Mouse (Mus musculus): ENCODE measurements around the gene Rgs6. TPM values are rescaled to one million over a fixed set of nuclear protein-coding genes. Genes with fewer than 3 reads are reported as not detected.

The Rgs6 gene
- total RNA-seq, 1 experiment from 2014 or later: not detected

GRCm38 (mm10) chr12:83098646-83099371, 510.7 kb downstream of the Rgs6 start:
- ATAC-seq (ENCODE audit: extremely low read depth, insufficient number of reproducible peaks, low FRiP score, poor library complexity, severe bottlenecking): no peak

- no peak for ATAC-seq (ENCODE audit: extremely low read depth, insufficient number of reproducible peaks, low FRiP score, poor library complexity, severe bottlenecking)
Measured at GRCm38 (mm10) chr12:83099920-83100319, 511.8 kb downstream of the Rgs6 start.

- ATAC-seq (ENCODE audit: extremely low read depth, insufficient number of reproducible peaks, low FRiP score, poor library complexity, severe bottlenecking): no peak
Measured at GRCm38 (mm10) chr12:83100413-83100812, 512.3 kb downstream of the Rgs6 start.

GRCm38 (mm10) chr12:83100848-83101247, 512.8 kb downstream of the Rgs6 start:
- ATAC-seq (ENCODE audit: extremely low read depth, insufficient number of reproducible peaks, low FRiP score, poor library complexity, severe bottlenecking): no peak

GRCm38 (mm10) chr12:83105514-83106119, 517.5 kb downstream of the Rgs6 start:
- no peak for ATAC-seq (ENCODE audit: extremely low read depth, insufficient number of reproducible peaks, low FRiP score, poor library complexity, severe bottlenecking)

GRCm38 (mm10) chr12:83106120-83106517, 518.0 kb downstream of the Rgs6 start:
- ATAC-seq (ENCODE audit: extremely low read depth, insufficient number of reproducible peaks, low FRiP score, poor library complexity, severe bottlenecking): no peak

GRCm38 (mm10) chr12:83109486-83109885, 521.4 kb downstream of the Rgs6 start:
- ATAC-seq (ENCODE audit: extremely low read depth, insufficient number of reproducible peaks, low FRiP score, poor library complexity, severe bottlenecking): no peak

GRCm38 (mm10) chr12:83109891-83110630, 522.0 kb downstream of the Rgs6 start:
- no peak for ATAC-seq (ENCODE audit: extremely low read depth, insufficient number of reproducible peaks, low FRiP score, poor library complexity, severe bottlenecking)

GRCm38 (mm10) chr12:83110711-83111110, 522.6 kb downstream of the Rgs6 start:
- no peak for ATAC-seq (ENCODE audit: extremely low read depth, insufficient number of reproducible peaks, low FRiP score, poor library complexity, severe bottlenecking)

GRCm38 (mm10) chr12:83112283-83112682, 524.2 kb downstream of the Rgs6 start:
- no peak for ATAC-seq (ENCODE audit: extremely low read depth, insufficient number of reproducible peaks, low FRiP score, poor library complexity, severe bottlenecking)

- ATAC-seq (ENCODE audit: extremely low read depth, insufficient number of reproducible peaks, low FRiP score, poor library complexity, severe bottlenecking): no peak
Measured at GRCm38 (mm10) chr12:83112901-83113628, 525.0 kb downstream of the Rgs6 start.

GRCm38 (mm10) chr12:83113971-83114370, 525.9 kb downstream of the Rgs6 start:
- ATAC-seq (ENCODE audit: extremely low read depth, insufficient number of reproducible peaks, low FRiP score, poor library complexity, severe bottlenecking): no peak

- no peak for ATAC-seq (ENCODE audit: extremely low read depth, insufficient number of reproducible peaks, low FRiP score, poor library complexity, severe bottlenecking)
Measured at GRCm38 (mm10) chr12:83114396-83115053, 526.4 kb downstream of the Rgs6 start.

- no peak for ATAC-seq (ENCODE audit: extremely low read depth, insufficient number of reproducible peaks, low FRiP score, poor library complexity, severe bottlenecking)
Measured at GRCm38 (mm10) chr12:83124111-83124510, 536.0 kb downstream of the Rgs6 start.

GRCm38 (mm10) chr12:83125284-83125683, 537.2 kb downstream of the Rgs6 start:
- no peak for ATAC-seq (ENCODE audit: extremely low read depth, insufficient number of reproducible peaks, low FRiP score, poor library complexity, severe bottlenecking)

GRCm38 (mm10) chr12:83126923-83127322, 538.8 kb downstream of the Rgs6 start:
- no peak for ATAC-seq (ENCODE audit: extremely low read depth, insufficient number of reproducible peaks, low FRiP score, poor library complexity, severe bottlenecking)

- no peak for ATAC-seq (ENCODE audit: extremely low read depth, insufficient number of reproducible peaks, low FRiP score, poor library complexity, severe bottlenecking)
Measured at GRCm38 (mm10) chr12:83127955-83128354, 539.9 kb downstream of the Rgs6 start.

GRCm38 (mm10) chr12:83128606-83129005, 540.5 kb downstream of the Rgs6 start:
- ATAC-seq (ENCODE audit: extremely low read depth, insufficient number of reproducible peaks, low FRiP score, poor library complexity, severe bottlenecking): no peak

- no peak for ATAC-seq (ENCODE audit: extremely low read depth, insufficient number of reproducible peaks, low FRiP score, poor library complexity, severe bottlenecking)
Measured at GRCm38 (mm10) chr12:83131405-83131804, 543.3 kb downstream of the Rgs6 start.
